Mouse (Mus musculus) adrenal gland, postnatal 36 days (tissue): ENCODE measurements around the gene Get4. TPM values are rescaled to one million over a fixed set of nuclear protein-coding genes. Genes with fewer than 3 reads are reported as not detected.

ENCODE experiments used
- DNase-seq, 2 experiments: peaks; one replicate each; pipeline ENCODE4 v3.0.0; 2021; ENCODE audit warnings: mixed read lengths in 1 of 2
- total RNA-seq, 2 experiments: library from RNA; stranded (reverse); gene quantifications; 2 replicates each; pipeline ENCODE4 v1.2.3; 2021

Get4 gene
- total RNA-seq, 2 experiments from 2014 or later: 80.1 to 97.0 TPM

- peak in 1 of 2 experiments; percentile 48 for DNase-seq
These were observed 10.9 kb upstream of the Get4 start for GRCm38 (mm10) chr5:139241022-139241761.

- no peak for DNase-seq
These were observed 8.7 kb upstream of the Get4 start for GRCm38 (mm10) chr5:139243384-139243783.

- DNase-seq: no peak
These were observed 4.4 kb upstream of the Get4 start for GRCm38 (mm10) chr5:139247767-139248166.

- peak; percentile 77 to 86 for DNase-seq
These were observed 3.3 kb upstream of the Get4 start for GRCm38 (mm10) chr5:139248846-139249245.

GRCm38 (mm10) chr5:139251279-139251678, 845 bp upstream of the Get4 start:
- DNase-seq: no peak

- no peak for DNase-seq
These were observed 416 bp upstream of the Get4 start for GRCm38 (mm10) chr5:139251736-139252080.

- DNase-seq: no peak
These were observed 754 bp downstream of the Get4 start for GRCm38 (mm10) chr5:139252910-139253245.

GRCm38 (mm10) chr5:139253301-139253741, 1.2 kb downstream of the Get4 start:
- peak; percentile 69 to 71 for DNase-seq

- DNase-seq: no peak
These were observed 2.8 kb downstream of the Get4 start for GRCm38 (mm10) chr5:139254938-139255337.

GRCm38 (mm10) chr5:139255777-139256176, 3.7 kb downstream of the Get4 start:
- no peak for DNase-seq

GRCm38 (mm10) chr5:139256211-139256765, 4.2 kb downstream of the Get4 start:
- no peak for DNase-seq

- DNase-seq: peak; percentile 48 to 52
These were observed 5.1 kb downstream of the Get4 start for GRCm38 (mm10) chr5:139257265-139257664.

GRCm38 (mm10) chr5:139257818-139258217, 5.7 kb downstream of the Get4 start:
- peak; percentile 39 for DNase-seq

- DNase-seq: no peak
These were observed 6.4 kb downstream of the Get4 start for GRCm38 (mm10) chr5:139258371-139259035.

GRCm38 (mm10) chr5:139259853-139260252, 7.7 kb downstream of the Get4 start:
- DNase-seq: peak in 1 of 2 experiments; percentile 46

GRCm38 (mm10) chr5:139261403-139261802, 9.3 kb downstream of the Get4 start:
- no peak for DNase-seq

- no peak for DNase-seq
These were observed 15.5 kb downstream of the Get4 start for GRCm38 (mm10) chr5:139267661-139268060.

- DNase-seq: peak; percentile 88
These were observed 18.8 kb downstream of the Get4 start for GRCm38 (mm10) chr5:139270806-139271521.

- DNase-seq: peak; percentile 55 to 56
These were observed 19.9 kb downstream of the Get4 start for GRCm38 (mm10) chr5:139271994-139272554.

GRCm38 (mm10) chr5:139277287-139277686, 25.2 kb downstream of the Get4 start:
- DNase-seq: no peak

GRCm38 (mm10) chr5:139281373-139282112, 29.4 kb downstream of the Get4 start:
- DNase-seq: no peak

GRCm38 (mm10) chr5:139282191-139282590, 30.1 kb downstream of the Get4 start:
- peak; percentile 88 to 90 for DNase-seq
